Mouse (Mus musculus): Measurements from ENCODE around the gene Gfod1. TPM values are rescaled to one million over a fixed set of nuclear protein-coding genes. Genes with fewer than 3 reads are reported as not detected.
A peak's percentile ranks its signal among the peaks of the same experiment; 100 is the strongest.

Gfod1 gene
- polyA plus RNA-seq, 1 experiment from 2014 or later = 0.23 TPM

DNA sequence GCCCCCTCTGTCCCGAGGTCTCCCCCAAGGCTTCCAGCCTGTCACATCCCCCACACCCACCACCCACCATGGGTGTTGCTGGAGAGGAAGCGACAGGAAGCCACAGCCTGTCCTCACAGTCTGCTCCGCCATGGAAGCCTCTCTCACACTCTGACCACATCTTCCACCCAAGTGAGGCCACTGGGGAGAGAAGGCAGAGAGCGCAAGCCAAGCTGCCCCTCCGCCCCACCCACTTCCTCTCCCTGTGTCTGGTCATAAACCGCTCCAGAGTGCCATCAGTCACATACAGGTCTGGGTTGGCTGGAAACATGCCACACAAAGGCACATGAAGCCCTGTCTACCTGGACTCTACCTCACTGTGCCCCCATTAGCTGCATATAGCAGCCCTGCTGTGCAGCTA is 53.3 kb downstream of the Gfod1 start:
- WGBS = 67% methylated on average over 6 of the region's 6 CpGs
- H3K27ac ChIP-seq = no peak overlapping the region

DNA sequence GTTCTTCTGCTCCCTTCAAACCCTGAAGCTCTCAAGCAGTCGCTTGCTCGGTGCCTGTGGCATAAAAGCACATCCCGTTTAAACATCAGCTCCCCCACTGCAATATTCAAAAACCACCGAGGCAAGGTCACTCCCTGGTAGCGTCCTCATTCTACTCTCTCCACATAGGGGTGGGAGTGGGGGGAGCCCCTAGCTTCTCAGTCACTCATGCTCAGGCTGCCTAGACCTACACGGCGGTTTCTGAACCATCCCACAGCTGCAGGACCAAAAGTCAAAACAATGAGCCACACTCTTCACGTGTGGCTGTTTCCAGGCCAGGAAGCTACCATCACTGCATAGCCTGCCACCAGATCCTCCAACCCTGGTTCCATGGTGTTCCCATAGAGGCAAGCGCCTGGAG is 53.9 kb downstream of the Gfod1 start:
- Histone ChIP-seq H3K36me3 (no peaks in the 10 kb centered on the region), H3K27me3 (ENCODE audit: low read depth, poor library complexity, severe bottlenecking) (no peaks in the 10 kb centered on the region), H3K4me1 (peaks cover 5% of the 10 kb centered on the region), H3K4me3 (no peak overlapping the region), H3K9me3 (replicated peaks) (no peaks in the 10 kb centered on the region), H3K27ac (no peak overlapping the region)
- WGBS = 88% methylated on average over 9 of the region's 9 CpGs
- no peak for DNase-seq (ENCODE audit: low spot score)

More for the DNA sequence above, 53.3 kb downstream of the Gfod1 start:
- Histone ChIP-seq H3K36me3 (no peaks in the 10 kb centered on the region), H3K4me3 (no peak overlapping the region), H3K9me3 (replicated peaks) (no peaks in the 10 kb centered on the region), H3K4me1 (peaks cover 5% of the 10 kb centered on the region), H3K27me3 (ENCODE audit: low read depth, poor library complexity, severe bottlenecking) (no peaks in the 10 kb centered on the region)
- DNase-seq (ENCODE audit: low spot score) = no peak

DNA sequence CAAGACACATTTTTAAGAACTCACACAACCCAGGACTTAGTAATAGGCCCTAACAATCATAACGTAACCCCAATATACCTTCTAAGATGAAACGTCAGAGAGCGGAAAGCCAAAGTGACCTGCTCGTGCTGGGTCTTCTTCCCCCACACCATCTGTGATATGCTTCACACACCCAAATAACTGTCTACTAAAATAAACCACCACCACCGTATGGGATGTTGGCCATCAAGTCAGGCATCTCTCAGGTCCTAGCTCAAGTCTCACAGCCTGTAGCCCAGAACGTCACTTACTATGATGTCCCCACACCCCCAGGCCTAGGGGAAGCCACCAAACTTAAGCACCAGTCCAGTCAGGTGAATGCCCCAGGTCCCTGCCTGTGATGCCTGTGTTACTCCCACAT is 55.6 kb downstream of the Gfod1 start:
- peaks cover 16% of the 10 kb centered on the region for H3K4me1 ChIP-seq
- H3K36me3 ChIP-seq = no peaks in the 10 kb centered on the region
- H3K27ac ChIP-seq = no peak overlapping the region
- WGBS = 94% methylated on average over 6 of the region's 6 CpGs
- H3K9me3 ChIP-seq (replicated peaks) = no peaks in the 10 kb centered on the region
- no peaks in the 10 kb centered on the region for H3K27me3 ChIP-seq (ENCODE audit: low read depth, poor library complexity, severe bottlenecking)
- H3K4me3 ChIP-seq = no peak overlapping the region
- DNase-seq (ENCODE audit: low spot score) = no peak

DNA sequence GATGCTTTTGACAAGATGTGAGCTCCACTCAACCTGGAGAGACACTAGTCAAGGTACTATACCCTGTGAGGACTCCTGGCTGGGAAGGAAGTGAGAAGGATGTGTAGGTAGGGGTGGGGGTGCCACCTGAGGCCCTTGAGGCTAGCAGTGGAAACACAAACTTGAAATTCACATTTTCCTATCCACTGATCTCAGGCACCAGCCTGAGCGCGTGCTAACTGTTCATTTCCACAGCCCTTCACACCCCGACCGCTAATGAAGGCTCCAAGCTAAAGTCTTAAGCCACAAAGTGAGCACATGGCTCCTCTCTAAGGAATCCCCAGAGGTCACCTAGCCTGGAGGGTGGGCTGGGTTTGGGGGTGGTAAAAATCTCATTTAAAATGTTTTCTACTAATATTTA is 57.1 kb downstream of the Gfod1 start:
- WGBS = 91% methylated on average over 4 of the region's 4 CpGs
- Histone ChIP-seq H3K36me3 (no peaks in the 10 kb centered on the region), H3K4me3 (no peak overlapping the region), H3K9me3 (replicated peaks) (no peaks in the 10 kb centered on the region), H3K27me3 (ENCODE audit: low read depth, poor library complexity, severe bottlenecking) (no peaks in the 10 kb centered on the region), H3K4me1 (peaks cover 23% of the 10 kb centered on the region), H3K27ac (no peak overlapping the region)
- DNase-seq (ENCODE audit: low spot score) = no peak

DNA sequence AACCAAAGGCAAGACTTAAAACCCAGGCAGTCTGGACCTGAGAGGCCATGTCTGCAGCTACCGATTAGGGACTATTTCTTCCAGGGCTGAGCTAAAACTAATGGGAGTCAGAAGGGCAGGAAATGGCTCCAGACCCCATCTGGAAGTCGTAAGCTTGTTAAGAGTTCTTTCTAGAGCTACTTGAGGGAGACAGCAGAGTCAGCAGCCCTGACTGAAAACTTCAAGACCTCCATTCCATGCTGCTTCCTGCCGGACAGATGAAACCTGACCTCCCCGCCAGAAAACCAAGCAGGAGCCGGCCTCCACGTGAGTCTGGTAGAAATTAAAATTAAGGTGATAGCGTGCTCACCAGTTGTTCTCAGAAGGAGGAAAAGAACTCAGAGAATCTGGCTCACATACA is 60.2 kb downstream of the Gfod1 start:
- peak overlapping the region; percentile 82 for H3K27ac ChIP-seq
- no peaks in the 10 kb centered on the region for H3K9me3 ChIP-seq (replicated peaks)
- 19% methylated on average over 7 of the region's 7 CpGs for WGBS
- no peaks in the 10 kb centered on the region for H3K36me3 ChIP-seq
- H3K27me3 ChIP-seq (ENCODE audit: low read depth, poor library complexity, severe bottlenecking) = no peaks in the 10 kb centered on the region
- no peak overlapping the region for H3K4me3 ChIP-seq
- peaks cover 20% of the 10 kb centered on the region for H3K4me1 ChIP-seq
- DNase-seq (ENCODE audit: low spot score) = peak; percentile 58

GRCm38 (mm10) chr13:43243240-43243639 is 60.7 kb downstream of the Gfod1 start:
- Histone ChIP-seq H3K27ac (peak overlapping the region; percentile 82), H3K9me3 (replicated peaks) (no peaks in the 10 kb centered on the region), H3K27me3 (ENCODE audit: low read depth, poor library complexity, severe bottlenecking) (no peaks in the 10 kb centered on the region), H3K36me3 (no peaks in the 10 kb centered on the region), H3K4me3 (no peak overlapping the region), H3K4me1 (peaks cover 20% of the 10 kb centered on the region)
- DNase-seq (ENCODE audit: low spot score) = no peak
- WGBS = 93% methylated on average over 3 of the region's 3 CpGs

GRCm38 (mm10) chr13:43241750-43242149 is 62.2 kb downstream of the Gfod1 start:
- DNase-seq (ENCODE audit: low spot score) = no peak
- Histone ChIP-seq H3K27me3 (ENCODE audit: low read depth, poor library complexity, severe bottlenecking) (no peaks in the 10 kb centered on the region), H3K27ac (peak overlapping the region; percentile 30; the same call in 1 of the 2 replicates), H3K36me3 (no peaks in the 10 kb centered on the region), H3K4me3 (no peak overlapping the region), H3K4me1 (peaks cover 20% of the 10 kb centered on the region), H3K9me3 (replicated peaks) (no peaks in the 10 kb centered on the region)
- 75% methylated on average over 2 of the region's 2 CpGs for WGBS

DNA sequence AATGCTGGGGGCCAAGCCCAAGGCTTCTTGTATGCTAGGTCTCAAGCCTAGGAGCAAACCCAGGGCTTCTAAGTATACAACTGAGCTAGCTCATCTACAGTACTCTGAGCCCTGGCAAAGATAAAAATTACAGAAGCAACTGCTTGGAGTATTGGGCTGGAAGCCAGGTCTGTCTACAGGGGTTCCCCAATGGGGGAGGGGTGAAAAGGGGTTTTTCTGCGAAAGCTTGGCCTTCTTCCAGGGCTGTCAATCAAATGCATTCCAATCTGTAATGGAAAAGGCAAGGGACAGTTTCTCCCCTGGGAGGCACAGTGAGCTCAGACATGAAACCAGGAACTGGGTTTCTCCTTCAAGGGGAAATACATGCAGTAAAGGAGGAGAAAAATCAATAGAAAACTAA is 62.9 kb downstream of the Gfod1 start:
- Histone ChIP-seq H3K27me3 (ENCODE audit: low read depth, poor library complexity, severe bottlenecking) (no peaks in the 10 kb centered on the region), H3K4me1 (peaks cover 20% of the 10 kb centered on the region), H3K9me3 (replicated peaks) (no peaks in the 10 kb centered on the region), H3K36me3 (no peaks in the 10 kb centered on the region), H3K4me3 (no peak overlapping the region), H3K27ac (no peak overlapping the region)
- no peak for DNase-seq (ENCODE audit: low spot score)
- 68% methylated on average over 1 of the region's 1 CpGs for WGBS

DNA sequence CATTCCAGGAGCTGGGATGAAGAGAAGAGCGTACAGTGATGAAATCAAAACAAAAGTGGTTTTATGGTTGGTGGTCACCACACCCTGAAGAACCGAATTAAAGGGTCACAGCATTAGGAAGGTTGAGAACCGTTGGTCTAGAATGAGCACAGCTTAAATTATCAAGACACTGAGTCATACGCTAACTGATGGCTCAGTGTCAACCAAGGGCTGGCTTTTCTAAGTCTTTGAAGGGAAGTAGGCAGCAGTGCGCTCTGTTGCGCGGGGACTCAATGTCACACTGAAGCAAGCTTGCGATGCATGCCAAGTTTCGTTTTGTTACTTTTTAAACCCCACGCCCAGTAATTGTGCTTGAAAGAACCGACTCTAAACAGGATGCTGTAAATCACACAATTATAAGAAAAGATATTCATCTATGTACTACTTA is 64.2 kb downstream of the Gfod1 start:
- WGBS = 90% methylated on average over 11 of the region's 11 CpGs
- H3K4me1 ChIP-seq = peaks cover 31% of the 10 kb centered on the region
- DNase-seq (ENCODE audit: low spot score) = no peak

DNA sequence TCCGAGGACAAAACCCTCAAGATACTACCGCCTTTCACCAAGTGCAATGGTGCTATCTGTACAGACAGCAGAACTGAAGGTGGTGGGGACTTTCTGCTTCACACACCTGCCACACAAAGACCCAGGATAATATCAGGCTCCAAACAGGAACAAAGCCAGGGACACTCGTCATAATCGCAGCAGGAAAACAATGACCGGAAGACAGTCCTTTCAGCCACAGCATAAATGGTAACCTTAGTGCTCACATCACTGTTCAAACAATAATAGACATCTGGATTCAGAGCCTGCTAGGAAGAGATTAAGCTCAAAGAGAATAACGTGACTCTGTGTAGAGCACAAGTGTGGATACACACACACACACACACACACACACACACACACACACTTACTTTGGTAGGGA is 67.3 kb downstream of the Gfod1 start:
- H3K36me3 ChIP-seq = no peaks in the 10 kb centered on the region
- no peak overlapping the region for H3K27ac ChIP-seq
- H3K4me3 ChIP-seq = no peak overlapping the region
- WGBS = 78% methylated on average over 6 of the region's 6 CpGs
- DNase-seq (ENCODE audit: low spot score) = no peak
- peaks cover 34% of the 10 kb centered on the region for H3K4me1 ChIP-seq
- no peaks in the 10 kb centered on the region for H3K9me3 ChIP-seq (replicated peaks)
- H3K27me3 ChIP-seq (ENCODE audit: low read depth, poor library complexity, severe bottlenecking) = no peaks in the 10 kb centered on the region

More for the DNA sequence above, 64.2 kb downstream of the Gfod1 start:
- Histone ChIP-seq H3K9me3 (replicated peaks) (no peaks in the 10 kb centered on the region), H3K4me3 (no peak overlapping the region), H3K36me3 (no peaks in the 10 kb centered on the region), H3K27me3 (ENCODE audit: low read depth, poor library complexity, severe bottlenecking) (no peaks in the 10 kb centered on the region), H3K27ac (no peak overlapping the region)

DNA sequence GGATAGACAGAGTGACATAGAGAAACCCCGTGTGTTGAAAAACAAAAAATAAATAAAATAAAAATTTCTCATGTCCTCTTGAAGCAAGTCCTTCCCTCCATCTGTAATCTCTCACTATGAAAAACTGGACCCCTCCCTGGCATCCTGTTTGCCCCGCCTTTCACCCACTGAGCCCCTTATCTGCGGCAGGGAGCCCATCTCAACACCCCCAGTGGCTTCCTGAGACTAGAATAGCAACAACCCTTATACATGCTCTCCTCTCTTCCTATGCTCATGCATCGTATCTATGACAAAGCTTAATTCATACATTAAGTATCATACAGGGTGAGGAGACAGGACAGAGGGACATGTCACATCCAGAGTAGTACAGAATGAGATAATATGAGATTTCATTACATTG is 68.0 kb downstream of the Gfod1 start:
- Histone ChIP-seq H3K9me3 (replicated peaks) (no peaks in the 10 kb centered on the region), H3K27me3 (ENCODE audit: low read depth, poor library complexity, severe bottlenecking) (no peaks in the 10 kb centered on the region), H3K4me1 (peaks cover 40% of the 10 kb centered on the region), H3K27ac (no peak overlapping the region), H3K4me3 (no peak overlapping the region), H3K36me3 (no peaks in the 10 kb centered on the region)
- 77% methylated on average over 4 of the region's 4 CpGs for WGBS
- DNase-seq (ENCODE audit: low spot score) = no peak

DNA sequence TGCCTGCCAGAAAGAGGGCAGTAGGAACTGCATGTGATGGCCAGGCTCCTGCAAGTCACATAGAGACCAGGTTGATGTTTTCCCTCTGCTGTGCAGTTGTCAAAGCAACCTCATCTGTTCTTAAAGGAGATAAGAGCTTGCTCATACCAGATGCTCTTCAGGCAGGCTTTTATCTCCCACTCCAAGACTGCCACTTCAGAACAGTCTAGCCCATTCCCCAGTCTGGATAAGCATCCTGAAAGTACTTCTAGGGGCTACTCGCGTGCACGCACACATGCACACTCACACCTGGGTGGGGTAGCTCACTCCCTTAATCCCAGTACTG is 68.4 kb downstream of the Gfod1 start:
- DNase-seq (ENCODE audit: low spot score) = no peak
- Histone ChIP-seq H3K27ac (peak overlapping the region; percentile 44; the same call in 1 of the 2 replicates), H3K4me3 (no peak overlapping the region), H3K9me3 (replicated peaks) (no peaks in the 10 kb centered on the region), H3K27me3 (ENCODE audit: low read depth, poor library complexity, severe bottlenecking) (no peaks in the 10 kb centered on the region), H3K36me3 (no peaks in the 10 kb centered on the region), H3K4me1 (peaks cover 45% of the 10 kb centered on the region)
- WGBS = 71% methylated on average over 3 of the region's 3 CpGs

GRCm38 (mm10) chr13:43234869-43235585 is 68.9 kb downstream of the Gfod1 start:
- peak overlapping the region; percentile 44; the same call in 1 of the 2 replicates for H3K27ac ChIP-seq
- no peak for DNase-seq (ENCODE audit: low spot score)
- no peaks in the 10 kb centered on the region for H3K36me3 ChIP-seq
- H3K27me3 ChIP-seq (ENCODE audit: low read depth, poor library complexity, severe bottlenecking) = no peaks in the 10 kb centered on the region
- no peaks in the 10 kb centered on the region for H3K9me3 ChIP-seq (replicated peaks)
- H3K4me3 ChIP-seq = no peak overlapping the region
- 70% methylated on average over 9 of the region's 9 CpGs for WGBS
- H3K4me1 ChIP-seq = peaks cover 50% of the 10 kb centered on the region

- Histone ChIP-seq H3K9me3 (replicated peaks) (no peaks in the 10 kb centered on the region), H3K27me3 (ENCODE audit: low read depth, poor library complexity, severe bottlenecking) (no peaks in the 10 kb centered on the region), H3K36me3 (no peaks in the 10 kb centered on the region), H3K4me1 (peaks cover 58% of the 10 kb centered on the region), H3K4me3 (no peak overlapping the region), H3K27ac (no peak overlapping the region; the same call in 1 of the 2 replicates)
- DNase-seq (ENCODE audit: low spot score) = no peak
- WGBS = 60% methylated on average over 4 of the region's 4 CpGs
Observed at GRCm38 (mm10) chr13:43233331-43233730, 70.6 kb downstream of the Gfod1 start.
